Mouse (Mus musculus) stomach, postnatal 0 days (tissue): ENCODE results near the gene Rbp3. TPM values are rescaled to one million over a fixed set of nuclear protein-coding genes. Genes with fewer than 3 reads are reported as not detected.

Experiments used
- ATAC-seq: fragments of 200-750 bp; cut with Nextera tagmentation; 2 replicates; pipeline ENCODE4 v1.8.0; 2017; ENCODE audit not compliant: low FRiP score, low TSS enrichment
- DNase-seq: peaks from one replicate; pipeline ENCODE4 v3.0.0-alpha.2; 2016; ENCODE audit warnings: low spot score
- H3K27ac ChIP-seq: fragments of 300-500 bp; sonication (generic); replicated peaks from 2 replicates; pipeline ENCODE4 v1.5.1; 2014; ENCODE audit warnings: mild to moderate bottlenecking, control low read depth
- H3K27me3 ChIP-seq: fragments of 300-500 bp; sonication (generic); 2 replicates; pipeline ENCODE4 v1.6.1; 2014; ENCODE audit warnings: low read length; ENCODE audit not compliant: control insufficient read depth, insufficient read depth
- H3K36me3 ChIP-seq: fragments of 300-500 bp; sonication (generic); 2 replicates; pipeline ENCODE4 v1.6.1; 2014; ENCODE audit warnings: low read length, mixed read lengths; ENCODE audit not compliant: control insufficient read depth, insufficient read depth
- H3K4me1 ChIP-seq: fragments of 300-500 bp; sonication (generic); replicated peaks from 2 replicates; pipeline ENCODE4 v1.6.1; 2014; ENCODE audit warnings: antibody characterized with exemption; ENCODE audit not compliant: control insufficient read depth, insufficient read depth
- H3K4me2 ChIP-seq: fragments of 300-500 bp; sonication (generic); replicated peaks from 2 replicates; pipeline ENCODE4 v1.6.1; 2014; ENCODE audit warnings: low read depth, mild to moderate bottlenecking, control low read depth, moderate library complexity
- H3K4me3 ChIP-seq: fragments of 300-500 bp; sonication (generic); 2 replicates; pipeline ENCODE4 v1.5.1; 2014; ENCODE audit warnings: low read depth, low read length, control low read depth
- H3K9ac ChIP-seq: fragments of 300-500 bp; sonication (generic); 2 replicates; pipeline ENCODE4 v1.6.1; 2014; ENCODE audit warnings: mild to moderate bottlenecking, low read length, control low read depth, mixed read lengths
- H3K9me3 ChIP-seq: fragments of 300-500 bp; sonication (generic); 2 replicates; pipeline ENCODE4 v1.6.1; 2016; ENCODE audit warnings: low read length; ENCODE audit not compliant: control insufficient read depth
- CTCF ChIP-seq: IDR thresholded peaks from 2 replicates; pipeline ENCODE4 v1.5.1; 2016; ENCODE audit warnings: antibody characterized with exemption, low read depth, mild to moderate bottlenecking, moderate library complexity
- EP300 ChIP-seq: optimal IDR thresholded peaks from 2 replicates; pipeline ENCODE3; 2016; ENCODE audit warnings: antibody characterized with exemption
- WGBS: fragments of 180-500 bp; shearing (Covaris S2); extraction: QIAGEN DNeasy Blood & Tissue Kit; methylation state at CpG from one replicate; pipeline ENCODE4 v1.1.7; 2014; 5-methylcytosine and 5-hydroxymethylcytosine counted together
- polyA plus RNA-seq: library from polyadenylated mRNA; unstranded; fragments of >200 nt; fragmentation: Nextera tagmentation; extraction: Ambion mirVana; gene quantifications from 2 replicates; pipeline ENCODE4 v1.2.1, GENCODE M21; 2015

The Rbp3 gene
- polyA plus RNA-seq, 1 experiment from 2014 or later = not detected

DNA sequence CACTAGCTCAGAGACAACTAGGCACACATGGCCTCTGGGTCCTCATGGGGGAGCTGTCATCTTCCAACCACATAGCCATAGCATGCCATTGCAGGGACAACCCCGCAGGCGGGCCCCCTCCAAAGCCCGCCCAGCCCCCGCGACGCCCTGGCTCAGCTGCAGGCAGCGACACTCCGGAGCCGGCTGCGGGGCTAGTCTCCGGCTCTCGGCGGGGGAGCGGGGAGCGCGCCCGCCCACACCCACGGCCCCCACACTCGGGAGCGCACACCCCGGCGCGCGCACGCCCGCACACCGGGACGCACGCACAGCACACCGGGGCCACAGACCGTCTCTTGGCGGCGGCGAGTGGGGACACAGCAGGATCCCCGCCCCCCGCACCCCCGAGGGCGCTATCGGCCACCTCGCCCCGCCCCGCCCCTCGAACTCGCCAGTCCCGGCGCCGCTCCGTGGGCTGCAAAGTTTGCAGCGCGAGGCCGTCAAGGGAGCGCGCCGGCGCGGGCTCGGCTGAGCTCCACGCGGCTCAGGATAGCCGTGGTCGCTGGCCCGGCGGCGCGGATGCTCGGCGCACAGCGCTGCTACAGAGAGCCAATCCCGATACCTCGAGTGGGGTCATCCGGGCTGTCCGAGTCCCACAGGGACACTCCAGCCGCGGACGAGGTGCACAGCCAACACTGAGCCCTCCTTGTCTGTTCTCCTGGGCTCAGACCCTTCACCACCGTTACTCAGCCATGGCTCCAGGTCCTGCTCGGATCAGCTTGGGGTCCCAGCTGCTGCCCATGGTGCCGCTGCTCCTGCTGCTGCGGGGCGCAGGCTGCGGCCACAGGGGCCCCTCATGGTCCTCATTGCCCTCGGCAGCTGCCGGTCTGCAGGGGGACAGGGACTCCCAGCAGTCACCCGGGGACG is 30.4 kb upstream of the Rbp3 start, which contains the start of gene Gdf10:
Gdf10 (plus strand) TSS at position 420 of the 903 bp plus-strand sequence.
- Histone ChIP-seq H3K36me3 (no peaks in the 10 kb centered on the region), H3K4me2 (peak within 1 kb of the TSS; percentile 86), H3K27me3 (peaks cover 2% of the 10 kb centered on the region; the same call in 1 of the 2 replicates), H3K9ac (peak within 1 kb of the TSS; percentile 41; the same call in 1 of the 2 replicates), H3K9me3 (no peaks in the 10 kb centered on the region), H3K4me3 (peak within 1 kb of the TSS; percentile 48), H3K4me1 (no peaks in the 10 kb centered on the region; the same call in 1 of the 2 replicates), H3K27ac (no peak within 1 kb of the TSS)
- WGBS = under 1% methylated on average over 79 of the region's 85 CpGs
- DNase-seq (peak; percentile 38), ATAC-seq (peak; percentile 51)
- TF ChIP-seq CTCF = no peak
- TF ChIP-seq EP300 = no peak

DNA sequence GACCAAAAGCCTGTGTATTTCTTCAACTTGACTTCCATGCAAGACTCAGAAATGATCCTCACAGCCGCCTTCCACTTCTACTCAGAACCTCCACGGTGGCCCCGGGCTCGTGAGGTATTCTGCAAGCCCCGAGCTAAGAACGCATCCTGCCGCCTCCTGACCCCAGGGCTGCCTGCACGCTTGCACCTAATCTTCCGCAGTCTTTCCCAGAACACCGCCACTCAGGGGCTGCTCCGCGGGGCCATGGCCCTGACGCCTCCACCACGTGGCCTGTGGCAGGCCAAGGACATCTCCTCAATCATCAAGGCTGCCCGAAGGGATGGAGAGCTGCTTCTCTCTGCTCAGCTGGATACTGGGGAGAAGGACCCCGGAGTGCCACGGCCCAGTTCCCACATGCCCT is 21.9 kb upstream of the Rbp3 start:
- ATAC-seq (no peak), DNase-seq (no peak)
- whole genome bisulfite sequencing = 59% methylated on average over 17 of the region's 17 CpGs
- H3K4me2 ChIP-seq = no peak overlapping the region
- no peak overlapping the region for H3K4me3 ChIP-seq
- H3K36me3 ChIP-seq = no peaks in the 10 kb centered on the region
- H3K27ac ChIP-seq = no peak overlapping the region
- TF ChIP-seq EP300 (no peak), CTCF (no peak)
- no peaks in the 10 kb centered on the region for H3K27me3 ChIP-seq
- no peak overlapping the region for H3K9ac ChIP-seq
- no peaks in the 10 kb centered on the region for H3K9me3 ChIP-seq
- H3K4me1 ChIP-seq = no peaks in the 10 kb centered on the region

DNA sequence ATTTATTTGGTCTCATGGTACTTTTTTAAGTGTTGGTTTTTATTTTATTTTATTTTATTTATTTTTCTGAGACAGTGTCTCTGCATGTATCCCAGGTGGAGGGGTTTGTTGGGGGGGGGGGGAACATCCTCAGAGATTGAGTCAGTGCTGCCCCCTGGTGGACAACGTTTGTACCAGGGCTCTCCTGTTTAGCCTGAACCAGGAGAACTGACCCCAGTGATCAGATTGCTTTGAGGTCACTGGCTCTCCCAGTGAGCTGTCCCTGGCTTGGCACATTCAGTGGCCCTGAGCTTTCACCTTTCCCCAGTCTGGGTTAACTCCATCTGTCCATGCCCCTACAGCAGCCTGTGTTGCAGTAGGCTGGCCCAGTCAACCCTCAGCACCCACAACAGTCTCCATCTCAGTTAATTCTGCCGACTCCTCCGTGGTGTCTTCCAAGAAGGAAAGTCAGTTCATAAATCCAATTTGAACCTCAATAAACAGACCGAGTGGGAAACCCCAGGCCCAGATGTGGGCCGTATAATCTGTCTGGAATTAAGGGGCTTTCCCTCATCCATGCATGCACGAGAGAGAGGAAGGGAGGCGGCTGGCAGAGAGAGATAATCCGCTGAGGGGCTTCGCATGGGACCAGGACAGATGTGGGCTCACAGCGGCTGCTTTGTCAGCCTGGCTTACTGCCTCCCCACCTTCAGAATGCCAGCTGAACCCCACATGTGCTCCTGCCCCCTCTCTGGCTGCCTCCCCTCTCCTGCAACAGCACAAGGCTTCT is 20.7 kb upstream of the Rbp3 start:
- Histone ChIP-seq H3K9ac (no peak overlapping the region), H3K4me2 (no peak overlapping the region), H3K36me3 (no peaks in the 10 kb centered on the region), H3K4me1 (no peaks in the 10 kb centered on the region), H3K27me3 (no peaks in the 10 kb centered on the region), H3K27ac (no peak overlapping the region), H3K9me3 (no peaks in the 10 kb centered on the region), H3K4me3 (no peak overlapping the region)
- WGBS = 56% methylated on average over 10 of the region's 10 CpGs
- TF ChIP-seq CTCF = peak; percentile 73
- TF ChIP-seq EP300 = no peak
- DNase-seq (peak; percentile 60), ATAC-seq (no peak)

DNA sequence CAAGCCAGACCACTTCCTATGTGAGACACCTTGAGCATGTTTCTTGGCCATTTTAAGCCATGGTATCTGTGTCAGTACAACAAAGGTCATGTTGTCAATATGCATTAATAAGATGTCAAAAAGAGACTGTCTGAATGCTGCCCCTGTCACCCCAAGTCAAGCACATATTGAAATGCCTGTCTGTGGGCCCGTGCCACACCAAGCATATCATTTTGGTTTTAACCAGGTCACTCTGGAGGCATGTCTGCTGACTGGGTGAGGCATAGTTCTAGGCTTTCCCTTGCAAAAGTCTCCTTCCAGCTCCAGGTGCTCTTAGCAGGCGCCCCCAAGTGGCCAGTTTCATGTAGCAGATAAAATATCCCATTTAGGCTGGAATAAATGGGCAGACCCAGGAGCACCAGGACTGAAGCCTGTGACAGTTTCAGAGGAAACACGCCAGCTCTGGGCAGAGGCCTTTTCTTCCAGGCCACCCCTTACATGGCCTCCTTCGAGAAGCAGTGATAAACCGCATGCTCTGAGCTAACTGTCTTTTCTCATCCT is 20.0 kb upstream of the Rbp3 start:
- Histone ChIP-seq H3K9me3 (no peaks in the 10 kb centered on the region), H3K4me1 (no peaks in the 10 kb centered on the region), H3K27me3 (no peaks in the 10 kb centered on the region), H3K4me2 (no peak overlapping the region), H3K9ac (no peak overlapping the region), H3K36me3 (no peaks in the 10 kb centered on the region), H3K4me3 (no peak overlapping the region), H3K27ac (no peak overlapping the region)
- TF ChIP-seq CTCF (peak; percentile 78), EP300 (no peak)
- DNase-seq (peak; percentile 63), ATAC-seq (no peak)
- 31% methylated on average over 5 of the region's 5 CpGs for WGBS

DNA sequence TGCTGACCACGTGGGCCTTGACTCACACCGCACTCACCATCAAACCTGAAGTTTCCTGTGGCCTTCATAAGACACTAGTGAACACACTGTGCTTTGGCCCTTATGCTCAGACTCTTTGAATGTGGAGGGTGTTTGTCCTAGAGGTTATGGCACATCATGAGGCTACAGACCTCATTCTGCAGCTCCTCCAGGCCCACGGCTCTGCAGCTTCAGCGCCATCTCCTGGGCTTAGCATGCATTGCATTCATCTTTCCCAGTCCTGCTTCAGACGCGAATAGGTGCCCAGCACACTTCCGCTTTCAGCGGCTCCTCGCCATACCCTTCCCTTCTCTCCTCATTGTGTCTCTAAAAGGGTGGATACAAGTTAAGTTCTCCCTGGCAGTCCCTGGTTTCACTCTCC is 14.7 kb upstream of the Rbp3 start:
- H3K4me1 ChIP-seq = no peaks in the 10 kb centered on the region
- DNase-seq = peak; percentile 77
- 0 out of 2 replicates have a peak overlapping the region, but pooled peaks have one; percentile 6 for H3K4me3 ChIP-seq
- no peak for TF ChIP-seq EP300
- TF ChIP-seq CTCF = peak; percentile 89
- no peaks in the 10 kb centered on the region for H3K36me3 ChIP-seq
- H3K9ac ChIP-seq = 0 out of 2 replicates have a peak overlapping the region, but pooled peaks have one; percentile 35
- H3K9me3 ChIP-seq = no peaks in the 10 kb centered on the region
- 33% methylated on average over 9 of the region's 9 CpGs for WGBS
- H3K27ac ChIP-seq = no peak overlapping the region
- H3K4me2 ChIP-seq = peak overlapping the region; percentile 29; the same call in 1 of the 2 replicates
- no peak for ATAC-seq
- H3K27me3 ChIP-seq = no peaks in the 10 kb centered on the region
